Mouse (Mus musculus): ENCODE results near the gene Slc7a8. TPM values are rescaled to one million over a fixed set of nuclear protein-coding genes. Genes with fewer than 3 reads are reported as not detected.

Gene Slc7a8
- polyA plus RNA-seq, 1 experiment from 2014 or later: 45.7 TPM

GRCm38 (mm10) chr14:54682396-54682795 lies 99.3 kb downstream of the Slc7a8 start:
- H3K27me3 ChIP-seq (replicated peaks; ENCODE audit: control insufficient read depth, insufficient read depth, low read length): no peaks in the 10 kb centered on the region
- peaks cover 13% of the 10 kb centered on the region; the same call in 1 of the 2 replicates for H3K36me3 ChIP-seq (ENCODE audit: control insufficient read depth, insufficient read depth, low read length)
- WGBS: 96% methylated on average over 3 of the region's 3 CpGs
- H3K9me3 ChIP-seq (ENCODE audit: control insufficient read depth, low read length): no peaks in the 10 kb centered on the region
- H3K4me2 ChIP-seq (ENCODE audit: low read depth, low read length): no peak overlapping the region
- H3K4me1 ChIP-seq (ENCODE audit: control insufficient read depth, insufficient read depth, low read length): peaks cover 6% of the 10 kb centered on the region
- H3K27ac ChIP-seq (ENCODE audit: low read length): no peak overlapping the region
- no peak overlapping the region for H3K4me3 ChIP-seq (ENCODE audit: low read length)
- no peak for ATAC-seq
- no peak overlapping the region for H3K9ac ChIP-seq (ENCODE audit: low read depth, low read length)

GRCm38 (mm10) chr14:54678657-54679304 lies 103.0 kb downstream of the Slc7a8 start:
- Histone ChIP-seq H3K4me2 (ENCODE audit: low read depth, low read length) (no peak overlapping the region), H3K4me1 (ENCODE audit: control insufficient read depth, insufficient read depth, low read length) (no peaks in the 10 kb centered on the region), H3K27me3 (replicated peaks; ENCODE audit: control insufficient read depth, insufficient read depth, low read length) (no peaks in the 10 kb centered on the region), H3K9me3 (ENCODE audit: control insufficient read depth, low read length) (no peaks in the 10 kb centered on the region), H3K4me3 (ENCODE audit: low read length) (no peak overlapping the region), H3K9ac (ENCODE audit: low read depth, low read length) (no peak overlapping the region), H3K27ac (ENCODE audit: low read length) (no peak overlapping the region), H3K36me3 (ENCODE audit: control insufficient read depth, insufficient read depth, low read length) (peaks cover 13% of the 10 kb centered on the region; the same call in 1 of the 2 replicates)
- ATAC-seq: no peak; the same call in 1 of the 2 replicates
- 73% methylated on average over 16 of the region's 16 CpGs for WGBS

- WGBS: 77% methylated on average over 5 of the region's 5 CpGs
- no peak for ATAC-seq
- peaks cover 13% of the 10 kb centered on the region; the same call in 1 of the 2 replicates for H3K36me3 ChIP-seq (ENCODE audit: control insufficient read depth, insufficient read depth, low read length)
These were observed 105.5 kb downstream of the Slc7a8 start for GRCm38 (mm10) chr14:54676290-54676689.

GRCm38 (mm10) chr14:54674317-54674716 lies 107.4 kb downstream of the Slc7a8 start:
- Histone ChIP-seq H3K27ac (ENCODE audit: low read length) (no peak overlapping the region), H3K27me3 (replicated peaks; ENCODE audit: control insufficient read depth, insufficient read depth, low read length) (no peaks in the 10 kb centered on the region), H3K4me2 (ENCODE audit: low read depth, low read length) (no peak overlapping the region), H3K9me3 (ENCODE audit: control insufficient read depth, low read length) (no peaks in the 10 kb centered on the region), H3K4me1 (ENCODE audit: control insufficient read depth, insufficient read depth, low read length) (no peaks in the 10 kb centered on the region), H3K4me3 (ENCODE audit: low read length) (no peak overlapping the region), H3K9ac (ENCODE audit: low read depth, low read length) (no peak overlapping the region), H3K36me3 (ENCODE audit: control insufficient read depth, insufficient read depth, low read length) (peaks cover 16% of the 10 kb centered on the region; the same call in 1 of the 2 replicates)
- no peak for ATAC-seq
- WGBS: 67% methylated on average over 2 of the region's 2 CpGs

More at GRCm38 (mm10) chr14:54676290-54676689, 105.5 kb downstream of the Slc7a8 start:
- no peaks in the 10 kb centered on the region for H3K9me3 ChIP-seq (ENCODE audit: control insufficient read depth, low read length)
- H3K9ac ChIP-seq (ENCODE audit: low read depth, low read length): no peak overlapping the region
- H3K27me3 ChIP-seq (replicated peaks; ENCODE audit: control insufficient read depth, insufficient read depth, low read length): no peaks in the 10 kb centered on the region
- H3K4me3 ChIP-seq (ENCODE audit: low read length): no peak overlapping the region
- H3K4me1 ChIP-seq (ENCODE audit: control insufficient read depth, insufficient read depth, low read length): no peaks in the 10 kb centered on the region
- no peak overlapping the region for H3K4me2 ChIP-seq (ENCODE audit: low read depth, low read length)
- H3K27ac ChIP-seq (ENCODE audit: low read length): no peak overlapping the region

Other genes starting within 250 kb of the Slc7a8 start
- gene Haus4, start 227.3 kb downstream of the Slc7a8 start, polyA plus RNA-seq (2015; fragmentation: Nextera tagmentation; extraction: Ambion mirVana): 46.9 and 56.0 TPM in 2 replicates
- 12.9 and 13.1 TPM in 2 replicates for gene Ajuba, start 204.4 kb downstream of the Slc7a8 start, polyA plus RNA-seq (2015; fragmentation: Nextera tagmentation; extraction: Ambion mirVana)
- 6.0 and 7.8 TPM in 2 replicates for gene 4931414P19Rik, start 176.0 kb downstream of the Slc7a8 start, polyA plus RNA-seq (2015; fragmentation: Nextera tagmentation; extraction: Ambion mirVana)
- gene Psmb5, start 163.9 kb downstream of the Slc7a8 start, polyA plus RNA-seq (2015; fragmentation: Nextera tagmentation; extraction: Ambion mirVana): 358 and 395 TPM in 2 replicates
- not detected in 2 replicates for gene Psmb11, start 160.5 kb downstream of the Slc7a8 start, polyA plus RNA-seq (2015; fragmentation: Nextera tagmentation; extraction: Ambion mirVana)
- gene Gm17606, start 141.0 kb downstream of the Slc7a8 start, polyA plus RNA-seq (2015; fragmentation: Nextera tagmentation; extraction: Ambion mirVana): not detected in 2 replicates
- gene Cdh24, start 140.6 kb downstream of the Slc7a8 start, polyA plus RNA-seq (2015; fragmentation: Nextera tagmentation; extraction: Ambion mirVana): 1.5 and 1.7 TPM in 2 replicates
- 82.0 and 90.2 TPM in 2 replicates for gene 1700123O20Rik, start 95.7 kb downstream of the Slc7a8 start, polyA plus RNA-seq (2015; fragmentation: Nextera tagmentation; extraction: Ambion mirVana)
- gene Acin1, start 95.0 kb downstream of the Slc7a8 start, polyA plus RNA-seq (2015; fragmentation: Nextera tagmentation; extraction: Ambion mirVana): 78.7 and 82.6 TPM in 2 replicates
- gene Gm29776, start 83.1 kb downstream of the Slc7a8 start, polyA plus RNA-seq (2015; fragmentation: Nextera tagmentation; extraction: Ambion mirVana): 0.07 and 0.15 TPM in 2 replicates
- gene Cebpe, start 69.8 kb downstream of the Slc7a8 start, polyA plus RNA-seq (2015; fragmentation: Nextera tagmentation; extraction: Ambion mirVana): 0.28 TPM in 1 of 2 replicates, not detected in the other
- 0.13 TPM in 1 of 2 replicates, not detected in the other for gene Rnf212b, start 32.2 kb upstream of the Slc7a8 start, polyA plus RNA-seq (2015; fragmentation: Nextera tagmentation; extraction: Ambion mirVana)
- gene Homez, start 89.0 kb upstream of the Slc7a8 start, polyA plus RNA-seq (2015; fragmentation: Nextera tagmentation; extraction: Ambion mirVana): 6.1 and 10.2 TPM in 2 replicates
- gene Ppp1r3e, start 95.6 kb upstream of the Slc7a8 start, polyA plus RNA-seq (2015; fragmentation: Nextera tagmentation; extraction: Ambion mirVana): 1.4 and 1.8 TPM in 2 replicates
- gene Bcl2l2, start 101.4 kb upstream of the Slc7a8 start, polyA plus RNA-seq (2015; fragmentation: Nextera tagmentation; extraction: Ambion mirVana): 5.1 and 5.8 TPM in 2 replicates
- 0.49 and 0.76 TPM in 2 replicates for gene Gm20521, start 101.5 kb upstream of the Slc7a8 start, polyA plus RNA-seq (2015; fragmentation: Nextera tagmentation; extraction: Ambion mirVana)
- 79.8 and 84.7 TPM in 2 replicates for gene Pabpn1, start 110.6 kb upstream of the Slc7a8 start, polyA plus RNA-seq (2015; fragmentation: Nextera tagmentation; extraction: Ambion mirVana)
- 21.2 and 23.8 TPM in 2 replicates for gene Slc22a17, start 131.2 kb upstream of the Slc7a8 start, polyA plus RNA-seq (2015; fragmentation: Nextera tagmentation; extraction: Ambion mirVana)
- gene Efs, start 144.2 kb upstream of the Slc7a8 start, polyA plus RNA-seq (2015; fragmentation: Nextera tagmentation; extraction: Ambion mirVana): 17.1 and 18.0 TPM in 2 replicates
- 0.12 TPM in 1 of 2 replicates, not detected in the other for gene Il25, start 150.7 kb upstream of the Slc7a8 start, polyA plus RNA-seq (2015; fragmentation: Nextera tagmentation; extraction: Ambion mirVana)
- 2.0 and 2.8 TPM in 2 replicates for gene Cmtm5, start 154.3 kb upstream of the Slc7a8 start, polyA plus RNA-seq (2015; fragmentation: Nextera tagmentation; extraction: Ambion mirVana)
- 0.46 and 0.77 TPM in 2 replicates for gene Myh6, start 185.0 kb upstream of the Slc7a8 start, polyA plus RNA-seq (2015; fragmentation: Nextera tagmentation; extraction: Ambion mirVana)
- gene Gm17428, start 195.0 kb upstream of the Slc7a8 start, polyA plus RNA-seq (2015; fragmentation: Nextera tagmentation; extraction: Ambion mirVana): not detected in 2 replicates
- 2.6 and 4.1 TPM in 2 replicates for gene Myh7, start 212.7 kb upstream of the Slc7a8 start, polyA plus RNA-seq (2015; fragmentation: Nextera tagmentation; extraction: Ambion mirVana)
- 87.2 and 89.2 TPM in 2 replicates for gene Ngdn, start 233.5 kb upstream of the Slc7a8 start, polyA plus RNA-seq (2015; fragmentation: Nextera tagmentation; extraction: Ambion mirVana)

Measured in intestine, embryonic 16.5 days (tissue).